Mouse (Mus musculus): ENCODE results near the gene Krt83. TPM values are rescaled to one million over a fixed set of nuclear protein-coding genes. Genes with fewer than 3 reads are reported as not detected.

The Krt83 gene
- not detected in 2 replicates for polyA plus RNA-seq (2015; fragmentation: Nextera tagmentation; extraction: Ambion mirVana)

GRCm38 (mm10) chr15:101491431-101491830 is at the start of gene Krt83:
TSS of gene Krt83 (minus strand) at chr15:101491512.

GRCm38 (mm10) chr15:101532720-101533119 is 41.4 kb upstream of the Krt83 start, which contains the start of gene Krt84:
TSS of gene Krt84 (minus strand) at chr15:101532820.

GRCm38 (mm10) chr15:101517161-101517560 is 25.8 kb upstream of the Krt83 start, which contains the start of gene Gm49425:
TSS of gene Gm49425 (minus strand) at chr15:101517261.

GRCm38 (mm10) chr15:101472952-101473528 is 18.3 kb downstream of the Krt83 start, which contains the start of gene Krt86:
TSS of gene Krt86 (plus strand) at chr15:101473478.

GRCm38 (mm10) chr15:101463651-101464050 is 27.7 kb downstream of the Krt83 start, which contains the start of gene Krt81:
TSS of gene Krt81 (minus strand) at chr15:101463751.

GRCm38 (mm10) chr15:101447444-101447843 is 43.9 kb downstream of the Krt83 start, which contains the start of gene Krt88:
TSS of gene Krt88 (plus strand) at chr15:101447744.

GRCm38 (mm10) chr15:101438555-101438954 is 52.8 kb downstream of the Krt83 start, which contains the start of gene Krt87:
TSS of gene Krt87 (minus strand) at chr15:101438804.

Other genes with a start within 250 kb of the Krt83 start
- 15.7 and 19.6 TPM in 2 replicates for gene Nr4a1, start 237.2 kb downstream of the Krt83 start, polyA plus RNA-seq (2015; fragmentation: Nextera tagmentation; extraction: Ambion mirVana)
- gene Atg101, start 207.2 kb downstream of the Krt83 start, polyA plus RNA-seq (2015; fragmentation: Nextera tagmentation; extraction: Ambion mirVana), result 78.4 and 85.0 TPM in 2 replicates
- 7.3 and 18.0 TPM in 2 replicates for gene 6030408B16Rik, start 198.3 kb downstream of the Krt83 start, polyA plus RNA-seq (2015; fragmentation: Nextera tagmentation; extraction: Ambion mirVana)
- gene Krt80, start 121.3 kb downstream of the Krt83 start, polyA plus RNA-seq (2015; fragmentation: Nextera tagmentation; extraction: Ambion mirVana), result 0.51 and 0.54 TPM in 2 replicates
- 16.2 and 18.6 TPM in 2 replicates for gene Krt7, start 80.5 kb downstream of the Krt83 start, polyA plus RNA-seq (2015; fragmentation: Nextera tagmentation; extraction: Ambion mirVana)
- gene Krt87, start 52.7 kb downstream of the Krt83 start, polyA plus RNA-seq (2015; fragmentation: Nextera tagmentation; extraction: Ambion mirVana), result not detected in 2 replicates
- not detected in 2 replicates for gene Krt88, start 43.8 kb downstream of the Krt83 start, polyA plus RNA-seq (2015; fragmentation: Nextera tagmentation; extraction: Ambion mirVana)
- not detected in 2 replicates for gene Krt81, start 27.8 kb downstream of the Krt83 start, polyA plus RNA-seq (2015; fragmentation: Nextera tagmentation; extraction: Ambion mirVana)
- gene Krt86, start 18.0 kb downstream of the Krt83 start, polyA plus RNA-seq (2015; fragmentation: Nextera tagmentation; extraction: Ambion mirVana), result 0.14 TPM in 1 of 2 replicates, not detected in the other
- not detected in 2 replicates for gene Gm49425, start 25.7 kb upstream of the Krt83 start, polyA plus RNA-seq (2015; fragmentation: Nextera tagmentation; extraction: Ambion mirVana)
- gene Krt84, start 41.3 kb upstream of the Krt83 start, polyA plus RNA-seq (2015; fragmentation: Nextera tagmentation; extraction: Ambion mirVana), result not detected in 2 replicates
- gene Krt82, start 59.2 kb upstream of the Krt83 start, polyA plus RNA-seq (2015; fragmentation: Nextera tagmentation; extraction: Ambion mirVana), result not detected in 2 replicates
- gene Krt90, start 71.4 kb upstream of the Krt83 start, polyA plus RNA-seq (2015; fragmentation: Nextera tagmentation; extraction: Ambion mirVana), result 0.90 and 2.8 TPM in 2 replicates
- gene Krt75, start 82.4 kb upstream of the Krt83 start, polyA plus RNA-seq (2015; fragmentation: Nextera tagmentation; extraction: Ambion mirVana), result not detected in 2 replicates
- gene Gm5414, start 136.7 kb upstream of the Krt83 start, polyA plus RNA-seq (2015; fragmentation: Nextera tagmentation; extraction: Ambion mirVana), result not detected in 2 replicates
- gene Gm5478, start 155.9 kb upstream of the Krt83 start, polyA plus RNA-seq (2015; fragmentation: Nextera tagmentation; extraction: Ambion mirVana), result not detected in 2 replicates
- gene Krt6b, start 188.8 kb upstream of the Krt83 start, polyA plus RNA-seq (2015; fragmentation: Nextera tagmentation; extraction: Ambion mirVana), result 0.16 TPM in 1 of 2 replicates, not detected in the other
- 0.22 TPM in 1 of 2 replicates, not detected in the other for gene Krt6a, start 202.8 kb upstream of the Krt83 start, polyA plus RNA-seq (2015; fragmentation: Nextera tagmentation; extraction: Ambion mirVana)
- gene Krt5, start 221.4 kb upstream of the Krt83 start, polyA plus RNA-seq (2015; fragmentation: Nextera tagmentation; extraction: Ambion mirVana), result 0.48 and 1.4 TPM in 2 replicates

Data from adrenal gland, postnatal 0 days (tissue).